Mouse (Mus musculus): ENCODE measurements around the gene Neurl3. TPM values are rescaled to one million over a fixed set of nuclear protein-coding genes. Genes with fewer than 3 reads are reported as not detected.
A peak's percentile ranks its signal among the peaks of the same experiment; 100 is the strongest.

Gene Neurl3
- total and polyA plus RNA-seq, 2 experiments from 2014 or later: 0.16 to 1.8 TPM

- H3K27ac ChIP-seq: no peak overlapping the region
- H3K4me1 ChIP-seq (ENCODE audit: insufficient read depth, low read length): 0 out of 2 replicates have a peak, but pooled peaks cover 6% of the 10 kb centered on the region
- no peak overlapping the region for H3K9ac ChIP-seq (replicated peaks; ENCODE audit: low read length)
- H3K9me3 ChIP-seq (ENCODE audit: low read length): no peaks in the 10 kb centered on the region
- ATAC-seq (no peak), DNase-seq (ENCODE audit: low spot score) (no peak)
- no peaks in the 10 kb centered on the region for H3K36me3 ChIP-seq (ENCODE audit: insufficient read depth, low read length)
- 97% methylated on average over 1 of the region's 1 CpGs for WGBS
- TF ChIP-seq CTCF (IDR thresholded peaks at IDR 0.05; ENCODE audit: low read depth): no peak
- no peak overlapping the region for H3K4me3 ChIP-seq (ENCODE audit: low read length)
- H3K4me2 ChIP-seq (ENCODE audit: low read depth, low read length): no peak overlapping the region
- no peaks in the 10 kb centered on the region for H3K27me3 ChIP-seq (ENCODE audit: insufficient read depth, low read length)
Measured at GRCm38 (mm10) chr1:36260418-36260817, 14.1 kb downstream of the Neurl3 start.

- Histone ChIP-seq H3K4me2 (ENCODE audit: low read depth, low read length) (no peak overlapping the region), H3K36me3 (ENCODE audit: insufficient read depth, low read length) (no peaks in the 10 kb centered on the region), H3K27me3 (ENCODE audit: insufficient read depth, low read length) (no peaks in the 10 kb centered on the region), H3K9me3 (ENCODE audit: low read length) (no peaks in the 10 kb centered on the region), H3K27ac (no peak overlapping the region), H3K4me1 (ENCODE audit: insufficient read depth, low read length) (0 out of 2 replicates have a peak, but pooled peaks cover 6% of the 10 kb centered on the region), H3K9ac (replicated peaks; ENCODE audit: low read length) (no peak overlapping the region), H3K4me3 (ENCODE audit: low read length) (no peak overlapping the region)
- DNase-seq (ENCODE audit: low spot score) (no peak), ATAC-seq (no peak)
- no peak for TF ChIP-seq CTCF (IDR thresholded peaks at IDR 0.05; ENCODE audit: low read depth)
- 99% methylated on average over 2 of the region's 2 CpGs for WGBS
Measured at GRCm38 (mm10) chr1:36259281-36259680, 15.2 kb downstream of the Neurl3 start.

- no peak for TF ChIP-seq CTCF (IDR thresholded peaks at IDR 0.05; ENCODE audit: low read depth)
- no peak overlapping the region for H3K4me3 ChIP-seq (ENCODE audit: low read length)
- WGBS: 61% methylated on average over 2 of the region's 2 CpGs
Measured at GRCm38 (mm10) chr1:36258631-36259030, 15.8 kb downstream of the Neurl3 start.

GRCm38 (mm10) chr1:36257276-36257675, 17.2 kb downstream of the Neurl3 start:
- Histone ChIP-seq H3K4me2 (ENCODE audit: low read depth, low read length) (no peak overlapping the region), H3K9ac (replicated peaks; ENCODE audit: low read length) (no peak overlapping the region), H3K4me3 (ENCODE audit: low read length) (no peak overlapping the region), H3K36me3 (ENCODE audit: insufficient read depth, low read length) (no peaks in the 10 kb centered on the region), H3K27ac (no peak overlapping the region), H3K27me3 (ENCODE audit: insufficient read depth, low read length) (no peaks in the 10 kb centered on the region), H3K4me1 (ENCODE audit: insufficient read depth, low read length) (0 out of 2 replicates have a peak, but pooled peaks cover 6% of the 10 kb centered on the region), H3K9me3 (ENCODE audit: low read length) (no peaks in the 10 kb centered on the region)
- no peak for DNase-seq (ENCODE audit: low spot score)
- no peak for ATAC-seq
- 87% methylated on average over 8 of the region's 8 CpGs for WGBS
- TF ChIP-seq CTCF (IDR thresholded peaks at IDR 0.05; ENCODE audit: low read depth): no peak

More at GRCm38 (mm10) chr1:36258631-36259030, 15.8 kb downstream of the Neurl3 start:
- Histone ChIP-seq H3K36me3 (ENCODE audit: insufficient read depth, low read length) (no peaks in the 10 kb centered on the region), H3K9ac (replicated peaks; ENCODE audit: low read length) (no peak overlapping the region), H3K27me3 (ENCODE audit: insufficient read depth, low read length) (no peaks in the 10 kb centered on the region), H3K9me3 (ENCODE audit: low read length) (no peaks in the 10 kb centered on the region), H3K4me2 (ENCODE audit: low read depth, low read length) (no peak overlapping the region), H3K27ac (no peak overlapping the region), H3K4me1 (ENCODE audit: insufficient read depth, low read length) (0 out of 2 replicates have a peak, but pooled peaks cover 6% of the 10 kb centered on the region)
- no peak for DNase-seq (ENCODE audit: low spot score)
- ATAC-seq: no peak

- 17% methylated on average over 20 of the region's 20 CpGs for WGBS
- Histone ChIP-seq H3K27ac (no peak overlapping the region), H3K9ac (replicated peaks; ENCODE audit: low read length) (no peak overlapping the region), H3K4me1 (ENCODE audit: insufficient read depth, low read length) (0 out of 2 replicates have a peak, but pooled peaks cover 6% of the 10 kb centered on the region), H3K36me3 (ENCODE audit: insufficient read depth, low read length) (no peaks in the 10 kb centered on the region), H3K27me3 (ENCODE audit: insufficient read depth, low read length) (no peaks in the 10 kb centered on the region), H3K9me3 (ENCODE audit: low read length) (no peaks in the 10 kb centered on the region), H3K4me3 (ENCODE audit: low read length) (no peak overlapping the region), H3K4me2 (ENCODE audit: low read depth, low read length) (peak overlapping the region; percentile 51)
- DNase-seq (ENCODE audit: low spot score) (no peak), ATAC-seq (no peak)
- TF ChIP-seq CTCF (IDR thresholded peaks at IDR 0.05; ENCODE audit: low read depth): peak; percentile 35; the same call in 1 of the 2 replicates
Measured at GRCm38 (mm10) chr1:36255871-36256640, 18.4 kb downstream of the Neurl3 start.

GRCm38 (mm10) chr1:36254635-36255360, 19.7 kb downstream of the Neurl3 start:
- H3K9ac ChIP-seq (replicated peaks; ENCODE audit: low read length): 0 out of 2 replicates have a peak overlapping the region, but pooled peaks have one; percentile 22

More at GRCm38 (mm10) chr1:36254635-36255360, 19.7 kb downstream of the Neurl3 start:
- Histone ChIP-seq H3K9me3 (ENCODE audit: low read length) (no peaks in the 10 kb centered on the region), H3K4me3 (ENCODE audit: low read length) (peak overlapping the region; percentile 7; the same call in 1 of the 2 replicates), H3K36me3 (ENCODE audit: insufficient read depth, low read length) (no peaks in the 10 kb centered on the region), H3K4me2 (ENCODE audit: low read depth, low read length) (peak overlapping the region; percentile 51), H3K27me3 (ENCODE audit: insufficient read depth, low read length) (no peaks in the 10 kb centered on the region), H3K27ac (0 out of 2 replicates have a peak overlapping the region, but pooled peaks have one; percentile 26), H3K4me1 (ENCODE audit: insufficient read depth, low read length) (0 out of 2 replicates have a peak, but pooled peaks cover 6% of the 10 kb centered on the region)
- WGBS: 8% methylated on average over 25 of the region's 25 CpGs
- TF ChIP-seq CTCF (IDR thresholded peaks at IDR 0.05; ENCODE audit: low read depth): peak; percentile 71
- ATAC-seq (peak; percentile 60; the same call in 1 of the 2 replicates), DNase-seq (ENCODE audit: low spot score) (peak; percentile 62)

Measured in hindbrain, postnatal 0 days (tissue).